Mouse (Mus musculus) heart, embryonic 15.5 days (tissue): ENCODE measurements at regions not wholly inside any gene's neighbourhood (a gene's known extent, or its start where the extent isn't known, plus 50 kb on each side); places are given as distances from the start of the nearest gene placed in this dataset.

Experiments
- ATAC-seq: fragments of 200-750 bp; cut with Nextera tagmentation; replicated peaks from 2 replicates; pipeline ENCODE4 v1.8.0; 2017; ENCODE audit warnings: low read depth, moderate TSS enrichment; ENCODE audit not compliant: insufficient number of reproducible peaks, insufficient read depth, low FRiP score
- H3K27ac ChIP-seq: fragments of 300-500 bp; sonication (generic); 2 replicates; pipeline ENCODE4 v1.5.1; 2015; ENCODE audit warnings: mild to moderate bottlenecking, inconsistent platforms
- H3K27me3 ChIP-seq: fragments of 300-500 bp; sonication (generic); 2 replicates; pipeline ENCODE4 v1.6.1; 2015; ENCODE audit warnings: inconsistent platforms
- H3K36me3 ChIP-seq: fragments of 300-500 bp; sonication (generic); 2 replicates; pipeline ENCODE4 v1.6.1; 2015; ENCODE audit warnings: mild to moderate bottlenecking, inconsistent platforms
- H3K4me1 ChIP-seq: fragments of 300-500 bp; sonication (generic); replicated peaks from 2 replicates; pipeline ENCODE4 v1.6.1; 2015; ENCODE audit warnings: inconsistent platforms
- H3K4me2 ChIP-seq: fragments of 300-500 bp; sonication (generic); 2 replicates; pipeline ENCODE4 v1.6.1; 2015; ENCODE audit warnings: inconsistent platforms, mild to moderate bottlenecking, moderate library complexity
- H3K4me3 ChIP-seq: fragments of 300-500 bp; sonication (generic); 2 replicates; pipeline ENCODE4 v1.5.1; 2015; ENCODE audit warnings: mild to moderate bottlenecking, inconsistent platforms
- H3K9ac ChIP-seq: fragments of 300-500 bp; sonication (generic); 2 replicates; pipeline ENCODE4 v1.6.1; 2015; ENCODE audit warnings: mild to moderate bottlenecking, inconsistent platforms
- H3K9me3 ChIP-seq: fragments of 300-500 bp; sonication (generic); replicated peaks from 2 replicates; pipeline ENCODE4 v1.6.1; 2016; ENCODE audit warnings: inconsistent platforms
- WGBS: fragments of 180-500 bp; shearing (Covaris S2); methylation state at CpG from one replicate; pipeline ENCODE4 v1.1.7; 2015; ENCODE audit warnings: mixed read lengths; 5-methylcytosine and 5-hydroxymethylcytosine counted together

- H3K27ac ChIP-seq: no peak overlapping the region
- no peaks in the 10 kb centered on the region for H3K36me3 ChIP-seq
- H3K4me1 ChIP-seq: no peaks in the 10 kb centered on the region
- no peak overlapping the region for H3K4me3 ChIP-seq
- H3K9ac ChIP-seq: no peak overlapping the region
- ATAC-seq: no peak
- 3% methylated on average over 2 of the region's 2 CpGs for WGBS
- H3K4me2 ChIP-seq: no peak overlapping the region
- no peaks in the 10 kb centered on the region; the same call in 1 of the 2 replicates for H3K9me3 ChIP-seq
- H3K27me3 ChIP-seq: no peaks in the 10 kb centered on the region
Measured at GRCm38 (mm10) chr5:52240540-52240939, 50.2 kb upstream of the Dhx15 start.
